15 mouse cellular contexts compared by ENCODE assay signal in the genomic region with DNA sequence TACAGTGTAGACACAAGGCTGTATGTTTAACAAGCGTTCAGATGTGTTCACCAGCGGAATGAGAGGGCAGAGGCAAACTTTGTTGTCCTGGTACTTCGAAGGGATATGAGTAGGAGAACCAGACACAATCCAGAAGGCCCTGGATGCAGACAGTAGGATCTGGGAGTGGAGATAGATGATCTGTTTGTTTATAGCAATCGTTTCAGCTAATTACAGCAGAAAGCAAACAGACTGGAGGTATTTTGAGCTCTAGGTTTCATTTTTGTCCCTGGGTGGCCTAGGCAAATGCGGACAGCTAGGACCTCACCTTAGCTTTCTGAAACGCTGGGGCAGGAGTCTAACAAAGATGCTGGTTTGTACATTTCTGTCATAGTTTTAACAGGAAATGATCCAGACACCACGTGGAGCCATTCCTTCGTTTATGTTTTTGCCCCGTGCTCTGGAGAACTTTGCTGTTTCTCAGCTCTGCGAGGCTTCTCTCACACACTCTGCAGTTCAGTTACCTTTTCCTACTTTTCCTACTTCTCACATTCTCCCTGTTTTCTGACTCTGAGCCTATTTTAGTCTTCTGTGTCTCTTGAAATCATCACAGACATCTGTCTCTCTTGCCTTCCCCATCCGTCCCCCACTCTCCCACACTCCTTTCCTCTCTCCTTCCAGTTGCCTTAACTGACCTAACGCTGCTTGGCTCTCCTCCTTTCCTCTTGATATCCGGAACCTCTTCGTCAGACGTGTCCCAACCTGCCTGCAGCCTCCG. TPM values are rescaled to one million over a fixed set of nuclear protein-coding genes. Genes with fewer than 3 reads are reported as not detected.
DNase-seq lines count a peak whose midpoint lies in the region; ATAC-seq and TF ChIP-seq lines count a peak whose summit lies in the region.
"Had no signal": no experiment of that assay in that cellular context is flagged by ENCODE, and none has a peak within 500 bp of the region (broad histone marks: within the 10 kb centered on the region; RNA-seq: fewer than 3 reads in every experiment).

No protein-coding gene starts in this region.

- H3K4me3 ChIP-seq in forebrain, embryonic 13.5 days, result no peak overlapping the region
- H3K4me3 ChIP-seq in forebrain, embryonic 16.5 days (replicated peaks; ENCODE audit: low read length), result no peak overlapping the region
- H3K4me3 ChIP-seq in liver, embryonic 12.5 days, result no peak overlapping the region
- no peak overlapping the region for H3K4me3 ChIP-seq in liver, postnatal 0 days (ENCODE audit: low read depth, low read length)
- H3K4me3 ChIP-seq in embryonic facial prominence, embryonic 15.5 days (replicated peaks), result no peak overlapping the region
- no peak overlapping the region for H3K4me3 ChIP-seq in stomach, embryonic 14.5 days (ENCODE audit: low read depth, low read length)
- no peak overlapping the region for H3K4me3 ChIP-seq in hindbrain, postnatal 0 days (ENCODE audit: low read length)
- no peak overlapping the region for H3K4me3 ChIP-seq in hindbrain, embryonic 16.5 days (ENCODE audit: low read length)
- H3K4me3 ChIP-seq: forebrain, embryonic 12.5 days; hindbrain, embryonic 15.5 days had no signal

- DNase-seq in liver, postnatal 0 days, result no peak
- no peak for DNase-seq in hindbrain, postnatal 0 days (ENCODE audit: low spot score)
- DNase-seq: cerebellum, postnatal 10 days; layer of hippocampus, postnatal 36 days; thymus, postnatal 36 days had no signal

- H3K9me3 ChIP-seq in forebrain, embryonic 13.5 days (replicated peaks), result no peaks in the 10 kb centered on the region
- H3K9me3 ChIP-seq in forebrain, embryonic 16.5 days (ENCODE audit: control insufficient read depth, low read length), result no peaks in the 10 kb centered on the region
- no peaks in the 10 kb centered on the region for H3K9me3 ChIP-seq in liver, embryonic 12.5 days (replicated peaks)
- H3K9me3 ChIP-seq in liver, postnatal 0 days (ENCODE audit: low read length), result no peaks in the 10 kb centered on the region
- no peaks in the 10 kb centered on the region for H3K9me3 ChIP-seq in embryonic facial prominence, embryonic 15.5 days (replicated peaks)
- H3K9me3 ChIP-seq in stomach, embryonic 14.5 days (ENCODE audit: control insufficient read depth, low read depth, low read length), result no peaks in the 10 kb centered on the region
- no peaks in the 10 kb centered on the region for H3K9me3 ChIP-seq in hindbrain, postnatal 0 days (ENCODE audit: low read length)
- H3K9me3 ChIP-seq in hindbrain, embryonic 16.5 days (ENCODE audit: control insufficient read depth, low read length), result no peaks in the 10 kb centered on the region
- H3K9me3 ChIP-seq: forebrain, embryonic 12.5 days; hindbrain, embryonic 15.5 days had no signal

- TF ChIP-seq CTCF in liver, postnatal 0 days (IDR thresholded peaks at IDR 0.05; ENCODE audit: low read depth), result no peak
- no peak for TF ChIP-seq CTCF in hindbrain, postnatal 0 days (IDR thresholded peaks at IDR 0.05; ENCODE audit: low read depth)

- H3K4me1 ChIP-seq in forebrain, embryonic 13.5 days, result peaks cover 67% of the 10 kb centered on the region
- peaks cover 55% of the 10 kb centered on the region for H3K4me1 ChIP-seq in forebrain, embryonic 16.5 days (replicated peaks; ENCODE audit: control insufficient read depth, insufficient read depth, low read length)
- H3K4me1 ChIP-seq in liver, embryonic 12.5 days, result peaks cover 66% of the 10 kb centered on the region
- peaks cover 68% of the 10 kb centered on the region for H3K4me1 ChIP-seq in liver, postnatal 0 days (ENCODE audit: insufficient read depth)
- H3K4me1 ChIP-seq in embryonic facial prominence, embryonic 15.5 days, result peaks cover 79% of the 10 kb centered on the region
- peaks cover 82% of the 10 kb centered on the region for H3K4me1 ChIP-seq in stomach, embryonic 14.5 days (ENCODE audit: control insufficient read depth, insufficient read depth, low read length)
- H3K4me1 ChIP-seq in hindbrain, postnatal 0 days (ENCODE audit: insufficient read depth, low read length), result peaks cover 41% of the 10 kb centered on the region
- H3K4me1 ChIP-seq in hindbrain, embryonic 16.5 days (ENCODE audit: control insufficient read depth, insufficient read depth, low read depth, low read length), result peaks cover 44% of the 10 kb centered on the region

- no peaks in the 10 kb centered on the region for H3K36me3 ChIP-seq in forebrain, embryonic 13.5 days (ENCODE audit: poor library complexity, severe bottlenecking)
- no peaks in the 10 kb centered on the region for H3K36me3 ChIP-seq in forebrain, embryonic 16.5 days (ENCODE audit: control insufficient read depth, insufficient read depth)
- no peaks in the 10 kb centered on the region for H3K36me3 ChIP-seq in liver, embryonic 12.5 days
- no peaks in the 10 kb centered on the region for H3K36me3 ChIP-seq in liver, postnatal 0 days (replicated peaks; ENCODE audit: insufficient read depth, low read length)
- no peaks in the 10 kb centered on the region for H3K36me3 ChIP-seq in embryonic facial prominence, embryonic 15.5 days
- no peaks in the 10 kb centered on the region for H3K36me3 ChIP-seq in stomach, embryonic 14.5 days (ENCODE audit: control insufficient read depth, insufficient read depth, low read length)
- no peaks in the 10 kb centered on the region for H3K36me3 ChIP-seq in hindbrain, postnatal 0 days (ENCODE audit: insufficient read depth, low read length)
- H3K36me3 ChIP-seq in hindbrain, embryonic 16.5 days (ENCODE audit: control insufficient read depth, insufficient read depth, low read length), result no peaks in the 10 kb centered on the region
- H3K36me3 ChIP-seq: forebrain, embryonic 12.5 days; hindbrain, embryonic 15.5 days had no signal

- H3K27me3 ChIP-seq in forebrain, embryonic 13.5 days, result no peaks in the 10 kb centered on the region
- H3K27me3 ChIP-seq in forebrain, embryonic 16.5 days (replicated peaks; ENCODE audit: control insufficient read depth, insufficient read depth, low read length), result no peaks in the 10 kb centered on the region
- peaks cover 27% of the 10 kb centered on the region for H3K27me3 ChIP-seq in liver, embryonic 12.5 days (replicated peaks)
- H3K27me3 ChIP-seq in liver, postnatal 0 days (ENCODE audit: insufficient read depth, low read length), result no peaks in the 10 kb centered on the region
- no peaks in the 10 kb centered on the region for H3K27me3 ChIP-seq in embryonic facial prominence, embryonic 15.5 days
- no peaks in the 10 kb centered on the region for H3K27me3 ChIP-seq in stomach, embryonic 14.5 days (ENCODE audit: control insufficient read depth, insufficient read depth, low read length)
- no peaks in the 10 kb centered on the region for H3K27me3 ChIP-seq in hindbrain, postnatal 0 days (ENCODE audit: insufficient read depth, low read length)
- H3K27me3 ChIP-seq in hindbrain, embryonic 16.5 days (replicated peaks; ENCODE audit: control insufficient read depth, insufficient read depth, low read length), result no peaks in the 10 kb centered on the region
- H3K27me3 ChIP-seq: forebrain, embryonic 12.5 days; hindbrain, embryonic 15.5 days; Patski had no signal

- WGBS in forebrain, embryonic 13.5 days, result 78% methylated on average over 16 of the region's 16 CpGs
- 77% methylated on average over 16 of the region's 16 CpGs for WGBS in forebrain, embryonic 16.5 days
- 56% methylated on average over 16 of the region's 16 CpGs for WGBS in liver, embryonic 12.5 days (ENCODE audit: insufficient replicate concordance)
- WGBS in liver, postnatal 0 days (ENCODE audit: insufficient replicate concordance), result 44% methylated on average over 16 of the region's 16 CpGs
- 39% methylated on average over 16 of the region's 16 CpGs for WGBS in embryonic facial prominence, embryonic 15.5 days
- 15% methylated on average over 16 of the region's 16 CpGs for WGBS in stomach, embryonic 14.5 days
- WGBS in hindbrain, postnatal 0 days, result 71% methylated on average over 16 of the region's 16 CpGs
- WGBS in hindbrain, embryonic 16.5 days, result 73% methylated on average over 16 of the region's 16 CpGs

- H3K4me2 ChIP-seq in forebrain, embryonic 13.5 days, result no peak overlapping the region
- H3K4me2 ChIP-seq in forebrain, embryonic 16.5 days (ENCODE audit: low read length), result no peak overlapping the region
- H3K4me2 ChIP-seq in liver, embryonic 12.5 days, result no peak overlapping the region
- H3K4me2 ChIP-seq in liver, postnatal 0 days (ENCODE audit: low read depth, low read length), result no peak overlapping the region
- no peak overlapping the region for H3K4me2 ChIP-seq in embryonic facial prominence, embryonic 15.5 days (replicated peaks)
- H3K4me2 ChIP-seq in stomach, embryonic 14.5 days (replicated peaks; ENCODE audit: low read depth, low read length), result no peak overlapping the region
- H3K4me2 ChIP-seq in hindbrain, postnatal 0 days (ENCODE audit: low read depth, low read length), result no peak overlapping the region
- no peak overlapping the region for H3K4me2 ChIP-seq in hindbrain, embryonic 16.5 days (ENCODE audit: low read length)
- H3K4me2 ChIP-seq: forebrain, embryonic 12.5 days; hindbrain, embryonic 15.5 days had no signal

- H3K9ac ChIP-seq in forebrain, embryonic 13.5 days, result 0 out of 2 replicates have a peak overlapping the region, but pooled peaks have one; percentile 16
- no peak overlapping the region for H3K9ac ChIP-seq in forebrain, embryonic 16.5 days (replicated peaks; ENCODE audit: low read depth, low read length)
- H3K9ac ChIP-seq in liver, embryonic 12.5 days, result no peak overlapping the region
- no peak overlapping the region for H3K9ac ChIP-seq in liver, postnatal 0 days (replicated peaks)
- no peak overlapping the region for H3K9ac ChIP-seq in embryonic facial prominence, embryonic 15.5 days
- H3K9ac ChIP-seq in stomach, embryonic 14.5 days (replicated peaks; ENCODE audit: low read depth, low read length), result no peak overlapping the region
- H3K9ac ChIP-seq in hindbrain, postnatal 0 days (replicated peaks; ENCODE audit: low read length), result no peak overlapping the region
- no peak overlapping the region for H3K9ac ChIP-seq in hindbrain, embryonic 16.5 days (ENCODE audit: low read depth, low read length)
- H3K9ac ChIP-seq: forebrain, embryonic 12.5 days; hindbrain, embryonic 15.5 days had no signal

- no peak for TF ChIP-seq EP300 in liver, postnatal 0 days (IDR thresholded peaks at IDR 0.05; ENCODE audit: low read depth)

- H3K27ac ChIP-seq in forebrain, embryonic 13.5 days, result no peak overlapping the region
- H3K27ac ChIP-seq in forebrain, embryonic 16.5 days (ENCODE audit: low read length), result no peak overlapping the region
- H3K27ac ChIP-seq in liver, embryonic 12.5 days, result 0 out of 2 replicates have a peak overlapping the region, but pooled peaks have one; percentile 38
- no peak overlapping the region for H3K27ac ChIP-seq in liver, postnatal 0 days (ENCODE audit: low read depth)
- H3K27ac ChIP-seq in embryonic facial prominence, embryonic 15.5 days (replicated peaks), result peak overlapping the region; percentile 1; the same call in 1 of the 2 replicates
- peak overlapping the region; percentile 85 for H3K27ac ChIP-seq in stomach, embryonic 14.5 days (ENCODE audit: low read length)
- no peak overlapping the region for H3K27ac ChIP-seq in hindbrain, postnatal 0 days
- no peak overlapping the region for H3K27ac ChIP-seq in hindbrain, embryonic 16.5 days (ENCODE audit: low read depth, low read length)
- H3K27ac ChIP-seq: forebrain, embryonic 12.5 days; hindbrain, embryonic 15.5 days; macrophage had no signal

- ATAC-seq in forebrain, embryonic 13.5 days, result no peak
- no peak for ATAC-seq in forebrain, embryonic 16.5 days
- ATAC-seq in liver, embryonic 12.5 days, result no peak
- ATAC-seq in liver, postnatal 0 days, result no peak; the same call in 1 of the 2 replicates
- no peak for ATAC-seq in embryonic facial prominence, embryonic 15.5 days (ENCODE audit: insufficient number of reproducible peaks, low FRiP score, low TSS enrichment, low read depth)
- no peak for ATAC-seq in stomach, embryonic 14.5 days (ENCODE audit: insufficient number of reproducible peaks, insufficient read depth, low FRiP score, low read depth)
- ATAC-seq in hindbrain, postnatal 0 days, result no peak
- no peak for ATAC-seq in hindbrain, embryonic 16.5 days
- ATAC-seq: Patski had no signal

RNA-seq across cellular contexts. Expression of a gene that starts 10.4 kb away (rescaled TPM):
- polyA plus RNA-seq in forebrain, embryonic 13.5 days (2015; fragmentation: Nextera tagmentation; extraction: Ambion mirVana), result 8.6 and 12.2 TPM in 2 replicates
- 9.3 and 12.6 TPM in 2 replicates for polyA plus RNA-seq in forebrain, embryonic 16.5 days (2015; fragmentation: Nextera tagmentation; extraction: Ambion mirVana)
- polyA plus RNA-seq in liver, embryonic 12.5 days (2016; fragmentation: Nextera tagmentation; extraction: Ambion mirVana), result 6.1 and 6.9 TPM in 2 replicates
- polyA plus RNA-seq in liver, postnatal 0 days (2015; fragmentation: Nextera tagmentation; extraction: Ambion mirVana), result 1.5 and 3.2 TPM in 2 replicates
- polyA plus RNA-seq in embryonic facial prominence, embryonic 15.5 days (2015; fragmentation: Nextera tagmentation; extraction: Ambion mirVana), result 10.4 and 10.8 TPM in 2 replicates
- 7.1 and 8.2 TPM in 2 replicates for polyA plus RNA-seq in stomach, embryonic 14.5 days (2014; fragmentation: Nextera tagmentation; extraction: Ambion mirVana)
- total RNA-seq in hindbrain, postnatal 0 days (2014; rRNA removed), result 51.4 and 60.5 TPM in 2 replicates
- 5.2 and 5.7 TPM in 2 replicates for polyA plus RNA-seq in hindbrain, postnatal 0 days (2015; fragmentation: Nextera tagmentation; extraction: Ambion mirVana)
- 4.5 and 5.5 TPM in 2 replicates for polyA plus RNA-seq in hindbrain, embryonic 16.5 days (2015; fragmentation: Nextera tagmentation; extraction: Ambion mirVana)

RNA-seq across cellular contexts. Expression of a gene that starts 57.6 kb away (rescaled TPM):
- 0.50 and 0.52 TPM in 2 replicates for polyA plus RNA-seq in forebrain, embryonic 13.5 days (2015; fragmentation: Nextera tagmentation; extraction: Ambion mirVana)
- 0.92 and 1.5 TPM in 2 replicates for polyA plus RNA-seq in forebrain, embryonic 16.5 days (2015; fragmentation: Nextera tagmentation; extraction: Ambion mirVana)
- polyA plus RNA-seq in liver, embryonic 12.5 days (2016; fragmentation: Nextera tagmentation; extraction: Ambion mirVana), result 0.49 and 0.62 TPM in 2 replicates
- polyA plus RNA-seq in liver, postnatal 0 days (2015; fragmentation: Nextera tagmentation; extraction: Ambion mirVana), result 0.78 and 0.92 TPM in 2 replicates
- 9.5 and 11.3 TPM in 2 replicates for polyA plus RNA-seq in embryonic facial prominence, embryonic 15.5 days (2015; fragmentation: Nextera tagmentation; extraction: Ambion mirVana)
- 11.0 and 13.5 TPM in 2 replicates for polyA plus RNA-seq in stomach, embryonic 14.5 days (2014; fragmentation: Nextera tagmentation; extraction: Ambion mirVana)
- 4.7 and 8.4 TPM in 2 replicates for total RNA-seq in hindbrain, postnatal 0 days (2014; rRNA removed)
- 2.7 and 3.0 TPM in 2 replicates for polyA plus RNA-seq in hindbrain, postnatal 0 days (2015; fragmentation: Nextera tagmentation; extraction: Ambion mirVana)
- polyA plus RNA-seq in hindbrain, embryonic 16.5 days (2015; fragmentation: Nextera tagmentation; extraction: Ambion mirVana), result 2.1 and 2.5 TPM in 2 replicates

Comparison
In these comparisons a context has a peak if more than half of its experiments do, and no peak if none do; other contexts are left out.
1. H3K27ac ChIP-seq: peak in liver, embryonic 12.5 days (single experiment), embryonic facial prominence, embryonic 15.5 days (single experiment) and stomach, embryonic 14.5 days (single experiment); none in forebrain, embryonic 13.5 days (single experiment), forebrain, embryonic 16.5 days (single experiment), liver, postnatal 0 days (single experiment), hindbrain, postnatal 0 days (single experiment) and hindbrain, embryonic 16.5 days (single experiment).